Mouse (Mus musculus) forebrain, embryonic 10.5 days (tissue): ENCODE measurements around the gene Cinp. TPM values are rescaled to one million over a fixed set of nuclear protein-coding genes. Genes with fewer than 3 reads are reported as not detected.
A peak's percentile ranks its signal among the peaks of the same experiment; 100 is the strongest.

Experiments used
- DNase-seq: peaks from one replicate; pipeline ENCODE4 v3.0.0-alpha.2; 2017; ENCODE audit warnings: low spot score; ENCODE audit errors: extremely low spot score
- H3K27ac ChIP-seq: fragments of 300-500 bp; sonication (generic); 2 replicates; pipeline ENCODE4 v1.5.1; 2016; ENCODE audit warnings: mild to moderate bottlenecking
- H3K27me3 ChIP-seq: fragments of 300-500 bp; sonication (generic); 2 replicates; pipeline ENCODE4 v1.6.1; 2016; ENCODE audit warnings: mild to moderate bottlenecking; ENCODE audit not compliant: poor library complexity, severe bottlenecking
- H3K36me3 ChIP-seq: fragments of 300-500 bp; sonication (generic); replicated peaks from 2 replicates; pipeline ENCODE4 v1.6.1; 2016; ENCODE audit warnings: mild to moderate bottlenecking, moderate library complexity
- H3K4me1 ChIP-seq: fragments of 300-500 bp; sonication (generic); 2 replicates; pipeline ENCODE4 v1.6.1; 2016
- H3K4me3 ChIP-seq: fragments of 300-500 bp; sonication (generic); 2 replicates; pipeline ENCODE4 v1.5.1; 2016; ENCODE audit warnings: mild to moderate bottlenecking, moderate library complexity
- H3K9me3 ChIP-seq: fragments of 300-500 bp; sonication (generic); 2 replicates; pipeline ENCODE4 v1.6.1; 2016; ENCODE audit warnings: mild to moderate bottlenecking, moderate library complexity
- WGBS: fragments of 180-500 bp; shearing (Covaris S2); methylation state at CpG from one replicate; pipeline ENCODE4 v1.1.7; 2016; 5-methylcytosine and 5-hydroxymethylcytosine counted together
- polyA plus RNA-seq: library from polyadenylated mRNA; unstranded; fragments of >200 nt; fragmentation: Nextera tagmentation; extraction: Ambion mirVana; gene quantifications from 2 replicates; pipeline ENCODE4 v1.2.1, GENCODE M21; 2016

Cinp gene
- polyA plus RNA-seq, result 99.6 and 106 TPM in 2 replicates

DNA sequence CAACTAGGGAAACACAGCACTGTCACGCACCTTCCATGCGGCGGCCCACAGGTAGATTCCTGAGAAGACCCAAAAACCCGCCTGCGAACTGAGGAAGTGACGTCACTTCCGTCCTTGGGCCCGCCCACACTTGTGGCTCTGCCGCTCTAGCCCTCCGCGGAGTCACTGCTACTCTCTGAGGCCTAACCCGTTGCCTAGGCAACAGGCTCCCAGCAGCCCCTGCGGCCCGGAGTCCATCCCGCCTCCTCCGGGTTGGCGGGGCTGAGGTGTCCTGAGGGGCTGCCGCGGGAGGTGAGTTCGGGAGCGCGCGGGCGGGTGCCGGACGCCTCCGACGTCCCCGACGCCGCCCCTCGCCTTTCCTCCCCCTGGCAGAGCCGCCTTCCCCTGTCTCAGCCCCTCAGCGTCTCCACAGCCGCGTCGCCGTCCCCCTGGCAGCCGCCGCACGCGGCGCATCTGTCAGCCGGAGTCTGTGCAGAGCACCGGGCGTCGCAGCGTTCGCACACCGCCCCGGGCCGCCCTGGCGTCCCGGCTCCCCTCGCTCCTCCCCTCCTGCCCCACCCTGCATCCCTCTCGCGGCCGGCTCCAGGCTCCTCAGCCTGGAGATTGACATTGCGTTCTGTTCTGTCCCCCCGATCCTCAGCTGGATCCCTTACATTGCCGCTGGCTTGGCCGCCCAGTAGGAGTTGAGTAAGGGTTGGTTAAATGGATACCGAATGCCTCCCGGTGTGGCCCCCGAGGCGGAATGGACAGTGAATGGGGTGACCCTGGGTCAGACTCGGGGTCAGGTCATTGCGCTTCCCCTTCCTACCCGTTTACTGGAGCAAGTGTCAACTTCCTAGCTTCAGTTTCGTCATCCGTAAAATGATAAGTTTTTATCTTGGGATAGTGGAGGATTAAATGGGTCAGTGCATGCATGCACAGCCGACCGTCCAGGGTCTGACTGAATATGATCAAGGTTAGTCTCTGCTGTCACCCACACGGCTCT is at the start of gene Cinp, which contains the start of gene Tecpr2:
Gene Cinp (minus strand): TSS at position 110 of the 985 bp plus-strand sequence.
Gene Tecpr2 (plus strand): TSS at position 229 of the 985 bp plus-strand sequence.
- H3K4me3 ChIP-seq, result peak within 1 kb of the TSS; percentile 76

DNA sequence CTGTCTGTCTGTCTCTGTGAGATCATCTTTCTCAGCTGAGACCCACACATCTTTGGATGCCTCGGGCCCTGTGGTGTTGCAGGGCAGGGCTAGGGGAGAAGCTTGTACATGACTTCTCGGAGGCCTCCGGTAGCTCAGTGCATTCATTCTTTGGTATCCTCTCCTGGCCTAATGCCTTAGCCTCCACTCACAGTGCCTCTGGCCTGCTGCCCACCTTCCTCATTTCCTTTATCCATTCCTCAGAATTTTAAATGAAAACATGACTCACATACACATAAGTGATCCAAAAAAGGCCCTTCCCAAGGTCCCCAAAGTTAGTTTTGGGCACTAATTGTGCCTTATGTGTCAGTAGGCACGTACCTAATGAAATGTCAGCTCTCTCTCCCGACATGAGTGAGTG is 48.6 kb upstream of the Cinp start:
- H3K36me3 ChIP-seq, result peaks cover 65% of the 10 kb centered on the region
- no peak overlapping the region for H3K27ac ChIP-seq
- peaks cover 5% of the 10 kb centered on the region; the same call in 1 of the 2 replicates for H3K4me1 ChIP-seq
- no peak for DNase-seq
- WGBS, result 95% methylated on average over 5 of the region's 5 CpGs
- H3K9me3 ChIP-seq, result no peaks in the 10 kb centered on the region
- H3K27me3 ChIP-seq, result no peaks in the 10 kb centered on the region
- no peak overlapping the region for H3K4me3 ChIP-seq

More for the DNA sequence above, at the start of gene Cinp, which contains the start of gene Tecpr2:
- DNase-seq, result peak; percentile 97
- WGBS, result under 1% methylated on average over 73 of the region's 74 CpGs
- Histone ChIP-seq H3K27ac (peak within 1 kb of the TSS; percentile 94), H3K4me1 (peaks cover 23% of the 10 kb centered on the region), H3K27me3 (no peaks in the 10 kb centered on the region), H3K9me3 (no peaks in the 10 kb centered on the region), H3K36me3 (peaks cover 12% of the 10 kb centered on the region)

DNA sequence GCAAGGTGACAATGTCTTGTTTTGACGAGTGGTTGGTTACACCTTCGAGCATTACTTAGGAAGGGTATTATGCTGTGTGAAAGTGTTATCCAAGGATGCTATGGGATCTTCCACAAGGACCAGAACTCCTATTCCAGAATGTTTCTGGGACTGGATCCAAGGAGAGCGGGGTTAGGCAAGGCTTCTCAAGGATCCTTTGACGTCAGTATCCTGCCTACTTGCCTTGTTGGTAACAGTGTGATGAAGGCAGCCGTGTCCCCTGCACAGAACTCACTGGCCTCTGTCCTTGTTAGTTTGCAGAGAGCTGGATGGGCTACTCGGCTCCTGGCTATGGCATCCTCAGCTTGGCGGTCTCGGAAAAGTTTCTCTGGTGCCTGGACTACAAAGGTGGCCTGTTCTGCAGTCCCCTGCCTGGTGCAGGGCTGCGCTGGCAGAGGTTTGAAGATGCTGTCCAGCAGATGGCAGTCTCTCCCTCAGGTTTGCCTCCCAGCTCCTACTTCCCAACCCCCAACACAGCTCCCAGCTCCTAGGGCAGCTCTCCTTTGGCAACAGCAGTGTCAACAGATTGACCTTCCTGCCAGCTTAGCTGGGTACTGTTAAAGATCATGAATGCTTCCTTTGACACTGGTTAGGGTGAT is 47.2 kb upstream of the Cinp start:
- Histone ChIP-seq H3K36me3 (peaks cover 69% of the 10 kb centered on the region), H3K27ac (no peak overlapping the region), H3K4me1 (peaks cover 5% of the 10 kb centered on the region; the same call in 1 of the 2 replicates), H3K4me3 (no peak overlapping the region), H3K9me3 (no peaks in the 10 kb centered on the region), H3K27me3 (no peaks in the 10 kb centered on the region)
- peak; percentile 71 for DNase-seq
- 61% methylated on average over 9 of the region's 9 CpGs for WGBS

DNA sequence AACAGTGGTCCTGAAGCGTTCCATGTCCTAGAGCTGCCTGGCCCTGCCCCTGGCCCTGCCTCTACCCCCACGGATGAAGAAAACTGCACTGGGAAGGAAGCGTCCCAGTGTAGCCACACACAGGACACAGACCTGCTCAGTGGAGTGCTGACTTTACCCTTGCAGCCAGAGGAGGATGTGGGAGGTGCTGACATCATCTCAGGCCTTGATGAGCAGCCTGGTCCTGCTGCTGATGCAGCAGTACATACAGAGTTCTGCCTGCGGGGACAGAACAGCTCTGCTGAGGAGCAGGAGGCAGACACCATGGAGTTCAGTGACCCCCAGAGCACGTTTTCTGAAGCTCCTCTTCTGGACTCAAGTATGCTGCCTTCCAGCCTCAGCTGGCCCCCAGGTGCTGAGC is 43.9 kb upstream of the Cinp start:
- DNase-seq, result no peak
- H3K9me3 ChIP-seq, result no peaks in the 10 kb centered on the region
- H3K27me3 ChIP-seq, result no peaks in the 10 kb centered on the region
- H3K4me1 ChIP-seq, result peaks cover 5% of the 10 kb centered on the region; the same call in 1 of the 2 replicates
- H3K36me3 ChIP-seq, result peaks cover 62% of the 10 kb centered on the region
- WGBS, result 77% methylated on average over 5 of the region's 5 CpGs
- no peak overlapping the region for H3K27ac ChIP-seq
- no peak overlapping the region for H3K4me3 ChIP-seq

DNA sequence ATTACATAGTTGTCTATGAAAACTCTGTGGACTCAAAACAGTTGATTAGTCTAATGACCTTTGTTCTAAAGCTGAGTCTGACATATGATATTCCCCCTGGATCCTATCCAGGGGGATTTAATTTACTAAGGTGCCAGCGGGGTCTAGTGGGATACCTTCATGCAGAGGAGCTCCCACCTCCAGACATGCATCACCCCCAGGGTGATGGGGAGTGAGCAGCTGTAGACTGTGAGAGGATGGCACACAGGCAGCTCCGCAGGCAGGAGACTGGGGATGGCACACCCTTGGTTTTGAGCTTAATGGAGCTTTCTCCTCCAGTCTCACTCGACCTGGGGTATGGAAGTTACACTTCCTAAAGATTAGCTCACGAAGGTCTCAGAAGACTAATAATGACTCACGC is 32.6 kb upstream of the Cinp start:
- Histone ChIP-seq H3K4me1 (no peaks in the 10 kb centered on the region), H3K36me3 (peaks cover 45% of the 10 kb centered on the region), H3K4me3 (no peak overlapping the region), H3K27me3 (no peaks in the 10 kb centered on the region), H3K27ac (no peak overlapping the region), H3K9me3 (no peaks in the 10 kb centered on the region)
- DNase-seq, result no peak
- WGBS, result 87% methylated on average over 5 of the region's 5 CpGs

DNA sequence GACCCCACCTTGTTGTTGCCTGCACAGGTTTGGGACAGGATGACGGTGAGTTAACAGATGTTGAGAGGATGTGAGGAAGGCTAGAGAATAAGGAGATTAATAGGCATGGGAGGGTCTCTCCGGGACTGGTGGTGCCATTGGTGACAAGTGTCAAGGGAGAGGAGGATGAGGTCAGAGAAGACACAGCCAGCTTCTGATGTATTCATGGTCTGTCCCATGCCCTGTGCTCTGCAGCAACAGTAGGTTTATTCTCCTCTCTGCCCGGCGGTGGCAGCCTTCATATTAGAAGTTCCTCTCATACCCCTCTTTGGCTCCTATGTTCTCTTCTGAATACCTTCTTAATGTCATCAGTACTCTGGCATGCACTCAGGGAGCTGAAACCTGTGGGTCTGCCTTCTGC is 31.3 kb upstream of the Cinp start:
- WGBS, result 85% methylated on average over 4 of the region's 4 CpGs
- Histone ChIP-seq H3K36me3 (peaks cover 50% of the 10 kb centered on the region), H3K9me3 (no peaks in the 10 kb centered on the region), H3K27ac (no peak overlapping the region), H3K27me3 (no peaks in the 10 kb centered on the region), H3K4me3 (no peak overlapping the region), H3K4me1 (no peaks in the 10 kb centered on the region)
- no peak for DNase-seq

DNA sequence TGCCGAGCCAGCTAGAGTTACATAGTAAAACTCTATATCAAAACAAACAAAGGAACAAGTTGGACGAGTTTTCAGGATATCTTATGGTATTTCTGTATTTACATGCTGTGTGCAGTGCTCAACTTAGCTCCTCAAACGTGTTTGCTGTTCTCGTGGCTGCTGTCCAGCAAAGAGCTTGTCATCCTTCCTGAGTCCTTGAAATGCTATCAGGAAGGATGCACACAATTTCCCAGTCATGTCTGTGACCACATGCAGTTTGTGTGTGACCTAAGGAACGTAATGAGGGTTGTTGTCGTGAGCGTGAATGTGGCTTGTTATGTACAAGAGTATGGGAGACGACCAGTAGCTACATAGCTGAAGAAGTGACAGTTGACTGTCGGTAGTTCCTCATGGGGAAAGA is 26.8 kb upstream of the Cinp start:
- Histone ChIP-seq H3K9me3 (no peaks in the 10 kb centered on the region), H3K36me3 (peaks cover 55% of the 10 kb centered on the region), H3K27me3 (no peaks in the 10 kb centered on the region), H3K27ac (no peak overlapping the region), H3K4me1 (no peaks in the 10 kb centered on the region), H3K4me3 (no peak overlapping the region)
- WGBS, result 92% methylated on average over 9 of the region's 9 CpGs
- no peak for DNase-seq

DNA sequence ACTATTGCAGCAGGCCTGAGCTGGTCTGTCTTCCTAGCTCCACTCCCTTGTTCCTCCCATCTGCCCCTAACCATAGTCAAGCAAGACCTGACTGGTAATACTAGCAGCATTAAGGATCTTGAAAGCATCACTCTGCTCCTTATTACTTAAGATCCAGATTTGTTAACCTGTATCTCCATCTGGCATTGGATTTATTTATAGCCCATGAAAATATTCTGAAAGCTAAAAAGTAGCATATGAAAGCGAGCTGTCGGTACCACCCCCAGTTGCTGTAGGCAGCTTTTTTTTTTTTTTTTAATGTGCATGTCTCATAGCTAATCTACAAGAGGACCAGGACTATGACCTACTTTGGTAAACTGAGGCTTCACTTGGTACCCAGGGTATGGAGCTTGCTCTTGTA is 21.0 kb upstream of the Cinp start:
- Histone ChIP-seq H3K36me3 (peaks cover 23% of the 10 kb centered on the region), H3K4me1 (no peaks in the 10 kb centered on the region), H3K27ac (no peak overlapping the region), H3K9me3 (no peaks in the 10 kb centered on the region), H3K4me3 (no peak overlapping the region), H3K27me3 (no peaks in the 10 kb centered on the region)
- 100% methylated on average over 2 of the region's 2 CpGs for WGBS
- no peak for DNase-seq

DNA sequence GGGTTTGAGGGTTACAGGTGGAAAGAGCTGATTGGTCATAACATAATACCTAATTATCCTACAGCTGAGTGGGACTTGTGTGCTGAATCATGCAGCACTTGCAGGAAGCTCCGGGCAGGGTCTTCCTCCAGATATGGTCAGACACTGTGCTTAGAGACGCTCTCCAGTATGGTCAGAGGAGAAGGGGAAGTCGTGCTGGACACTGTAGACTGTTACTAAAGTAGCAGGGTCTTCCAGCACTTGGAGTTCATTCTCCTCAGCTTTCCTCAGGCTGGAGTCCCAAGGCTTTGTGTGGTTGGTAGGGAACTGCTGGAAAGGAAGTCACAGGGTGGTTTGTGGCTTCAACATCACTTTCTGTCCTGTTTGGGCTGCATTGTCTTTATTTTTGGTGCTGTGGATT is 18.9 kb upstream of the Cinp start:
- H3K9me3 ChIP-seq, result no peaks in the 10 kb centered on the region
- no peak overlapping the region for H3K27ac ChIP-seq
- no peak for DNase-seq
- no peaks in the 10 kb centered on the region for H3K27me3 ChIP-seq
- peaks cover 13% of the 10 kb centered on the region for H3K36me3 ChIP-seq
- no peak overlapping the region for H3K4me3 ChIP-seq
- 82% methylated on average over 3 of the region's 3 CpGs for WGBS
- H3K4me1 ChIP-seq, result no peaks in the 10 kb centered on the region

DNA sequence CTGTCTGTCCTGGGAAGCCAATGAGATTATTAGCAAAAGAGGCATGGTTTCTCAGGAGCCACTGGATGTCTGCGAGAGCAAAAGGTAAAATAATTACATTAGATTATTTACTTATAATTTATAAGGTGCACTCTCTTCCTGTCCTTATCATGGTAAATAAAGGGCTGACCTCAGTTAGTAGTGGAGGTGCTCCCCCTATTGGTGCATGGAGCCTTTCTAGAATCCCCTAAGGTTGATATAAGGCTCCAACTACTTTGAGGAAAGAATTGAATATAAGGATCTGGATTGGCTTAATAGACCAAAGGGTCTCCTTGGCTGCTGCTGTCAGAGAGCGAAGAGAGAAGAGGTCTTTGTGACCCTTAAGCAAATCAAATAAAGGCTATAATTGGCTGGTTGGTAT is 14.6 kb upstream of the Cinp start:
- Histone ChIP-seq H3K4me1 (no peaks in the 10 kb centered on the region), H3K9me3 (no peaks in the 10 kb centered on the region), H3K27me3 (no peaks in the 10 kb centered on the region), H3K4me3 (no peak overlapping the region), H3K36me3 (peaks cover 6% of the 10 kb centered on the region), H3K27ac (no peak overlapping the region)
- WGBS, result 92% methylated on average over 2 of the region's 2 CpGs
- DNase-seq, result no peak

DNA sequence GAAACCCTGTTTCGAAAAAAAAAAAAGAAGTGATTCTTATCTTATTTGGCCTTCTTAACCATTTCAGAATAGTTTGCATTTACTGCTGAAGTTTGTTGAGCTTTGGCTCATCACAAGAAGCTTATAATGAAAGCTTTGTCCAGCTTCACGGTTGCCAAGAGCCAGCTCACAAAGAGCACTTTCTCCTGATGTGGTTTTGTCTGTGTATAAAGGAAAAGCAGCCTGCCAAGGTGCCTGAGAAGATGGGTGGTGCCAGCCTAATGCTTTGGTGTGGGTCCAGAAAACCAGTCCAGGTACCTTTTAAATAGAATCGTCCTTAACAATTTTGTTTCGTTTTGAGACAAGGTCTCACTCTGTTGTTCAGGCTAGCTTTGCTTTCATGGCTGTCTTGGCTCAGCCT is 13.2 kb upstream of the Cinp start:
- DNase-seq, result no peak
- Histone ChIP-seq H3K4me3 (no peak overlapping the region), H3K27me3 (no peaks in the 10 kb centered on the region), H3K27ac (no peak overlapping the region), H3K36me3 (peaks cover 11% of the 10 kb centered on the region), H3K4me1 (no peaks in the 10 kb centered on the region), H3K9me3 (no peaks in the 10 kb centered on the region)
- 82% methylated on average over 4 of the region's 4 CpGs for WGBS

DNA sequence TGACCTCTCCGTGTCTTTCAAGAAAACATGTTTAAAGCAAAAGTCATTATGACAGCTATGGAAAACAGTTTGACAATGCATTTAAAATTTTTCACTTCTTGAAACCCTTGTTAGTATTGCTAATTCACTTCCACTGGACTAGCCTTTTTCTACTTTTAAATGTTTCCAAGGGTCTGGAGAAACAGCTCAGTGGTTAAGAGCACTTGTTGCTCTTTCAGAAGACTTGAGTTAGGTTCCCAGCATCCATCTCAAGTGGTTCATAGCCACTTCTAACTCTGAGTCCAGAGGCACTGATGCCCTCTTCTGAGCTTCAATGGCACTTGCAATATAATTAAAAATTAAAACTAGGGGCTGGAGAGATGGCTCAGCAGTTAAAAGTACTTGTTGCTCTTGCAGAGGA is 2.9 kb upstream of the Cinp start:
- Histone ChIP-seq H3K4me3 (no peak overlapping the region), H3K36me3 (peaks cover 4% of the 10 kb centered on the region), H3K27ac (no peak overlapping the region), H3K27me3 (no peaks in the 10 kb centered on the region), H3K4me1 (peaks cover 25% of the 10 kb centered on the region), H3K9me3 (no peaks in the 10 kb centered on the region)
- no peak for DNase-seq
- 92% methylated on average over 1 of the region's 1 CpGs for WGBS

DNA sequence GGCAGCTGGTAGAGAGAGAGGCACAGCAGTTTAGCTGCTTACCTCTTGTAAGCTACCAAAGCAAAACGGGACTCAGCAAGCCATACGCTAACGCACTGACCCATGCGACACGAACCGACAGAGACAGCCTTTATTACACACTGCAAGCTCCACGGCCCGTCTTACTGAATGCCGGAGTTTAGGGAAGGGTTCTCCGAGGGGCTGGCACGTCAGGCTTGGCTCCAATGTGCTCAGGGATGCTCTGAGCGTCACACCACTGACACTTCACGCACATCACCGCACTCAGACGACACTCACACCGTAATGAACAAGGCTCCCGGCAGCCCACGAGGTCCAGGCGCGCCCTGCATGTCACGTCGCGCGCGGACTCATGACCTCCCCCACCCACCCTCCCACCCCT is 339 bp downstream of the Cinp start:
- Histone ChIP-seq H3K9me3 (no peaks in the 10 kb centered on the region), H3K36me3 (peaks cover 19% of the 10 kb centered on the region), H3K4me3 (peak overlapping the region; percentile 76), H3K27me3 (no peaks in the 10 kb centered on the region), H3K27ac (peak overlapping the region; percentile 94), H3K4me1 (peaks cover 22% of the 10 kb centered on the region)
- 0% methylated on average over 25 of the region's 25 CpGs for WGBS
- DNase-seq, result no peak
